Mouse (Mus musculus) intestine, embryonic 16.5 days (tissue): Measurements from ENCODE around the gene Jph4. TPM values are rescaled to one million over a fixed set of nuclear protein-coding genes. Genes with fewer than 3 reads are reported as not detected.

Experiments
- ATAC-seq: fragments of 200-750 bp; cut with Nextera tagmentation; 2 replicates; pipeline ENCODE4 v1.8.0; 2017; ENCODE audit warnings: moderate TSS enrichment, moderate library complexity
- H3K27ac ChIP-seq: fragments of 300-500 bp; sonication (generic); 2 replicates; pipeline ENCODE4 v1.5.1; 2014; ENCODE audit warnings: mild to moderate bottlenecking, low read length
- H3K27me3 ChIP-seq: fragments of 300-500 bp; sonication (generic); replicated peaks from 2 replicates; pipeline ENCODE4 v1.6.1; 2014; ENCODE audit warnings: low read length, control low read depth, mixed read lengths; ENCODE audit not compliant: control insufficient read depth, insufficient read depth
- H3K36me3 ChIP-seq: fragments of 300-500 bp; sonication (generic); 2 replicates; pipeline ENCODE4 v1.6.1; 2014; ENCODE audit warnings: low read length, control low read depth; ENCODE audit not compliant: control insufficient read depth, insufficient read depth
- H3K4me1 ChIP-seq: fragments of 300-500 bp; sonication (generic); 2 replicates; pipeline ENCODE4 v1.6.1; 2014; ENCODE audit warnings: low read length, control low read depth, mixed read lengths; ENCODE audit not compliant: control insufficient read depth, insufficient read depth
- H3K4me2 ChIP-seq: fragments of 300-500 bp; sonication (generic); 2 replicates; pipeline ENCODE4 v1.6.1; 2014; ENCODE audit warnings: low read depth, low read length, control low read depth
- H3K4me3 ChIP-seq: fragments of 300-500 bp; sonication (generic); 2 replicates; pipeline ENCODE4 v1.5.1; 2014; ENCODE audit warnings: mild to moderate bottlenecking, low read length
- H3K9ac ChIP-seq: fragments of 300-500 bp; sonication (generic); 2 replicates; pipeline ENCODE4 v1.6.1; 2014; ENCODE audit warnings: low read depth, low read length
- H3K9me3 ChIP-seq: fragments of 300-500 bp; sonication (generic); 2 replicates; pipeline ENCODE4 v1.6.1; 2016; ENCODE audit warnings: low read length, control low read depth; ENCODE audit not compliant: control insufficient read depth
- WGBS: fragments of 180-500 bp; shearing (Covaris S2); extraction: QIAGEN DNeasy Blood & Tissue Kit; methylation state at CpG from one replicate; pipeline ENCODE4 v1.1.7; 2014; 5-methylcytosine and 5-hydroxymethylcytosine counted together
- polyA plus RNA-seq: library from polyadenylated mRNA; unstranded; fragments of >200 nt; fragmentation: Nextera tagmentation; extraction: Ambion mirVana; gene quantifications from 2 replicates; pipeline ENCODE4 v1.2.1, GENCODE M21; 2015

Jph4 gene
- polyA plus RNA-seq, 1 experiment from 2014 or later: 0.82 TPM

DNA sequence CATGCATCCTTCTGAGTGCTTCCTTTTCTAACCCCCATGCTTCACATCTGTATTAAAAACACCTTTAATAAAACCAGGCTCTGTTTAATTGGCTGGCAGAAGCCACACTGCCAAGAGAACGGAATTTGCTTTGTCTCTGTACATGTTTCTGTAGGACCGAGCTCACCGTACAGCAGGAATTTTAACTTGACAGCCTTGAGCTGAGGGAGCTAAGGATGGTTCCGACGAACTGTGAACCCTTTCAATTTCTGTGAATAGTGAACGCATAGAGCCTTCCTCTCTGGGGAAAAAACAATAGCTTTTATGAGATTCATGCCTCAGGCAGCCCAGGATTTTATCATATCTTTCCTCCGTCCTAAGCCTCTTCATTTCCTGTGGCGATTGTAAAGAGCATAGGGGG lies 5.6 kb upstream of the Jph4 start:
- WGBS: 35% methylated on average over 8 of the region's 8 CpGs
- Histone ChIP-seq H3K27ac (no peak overlapping the region), H3K4me2 (peak overlapping the region; percentile 30), H3K9me3 (no peaks in the 10 kb centered on the region), H3K4me1 (0 out of 2 replicates have a peak, but pooled peaks cover 2% of the 10 kb centered on the region), H3K9ac (0 out of 2 replicates have a peak overlapping the region, but pooled peaks have one; percentile 23), H3K27me3 (no peaks in the 10 kb centered on the region), H3K36me3 (no peaks in the 10 kb centered on the region), H3K4me3 (peak overlapping the region; percentile 13; the same call in 1 of the 2 replicates)
- ATAC-seq: no peak; the same call in 1 of the 2 replicates

DNA sequence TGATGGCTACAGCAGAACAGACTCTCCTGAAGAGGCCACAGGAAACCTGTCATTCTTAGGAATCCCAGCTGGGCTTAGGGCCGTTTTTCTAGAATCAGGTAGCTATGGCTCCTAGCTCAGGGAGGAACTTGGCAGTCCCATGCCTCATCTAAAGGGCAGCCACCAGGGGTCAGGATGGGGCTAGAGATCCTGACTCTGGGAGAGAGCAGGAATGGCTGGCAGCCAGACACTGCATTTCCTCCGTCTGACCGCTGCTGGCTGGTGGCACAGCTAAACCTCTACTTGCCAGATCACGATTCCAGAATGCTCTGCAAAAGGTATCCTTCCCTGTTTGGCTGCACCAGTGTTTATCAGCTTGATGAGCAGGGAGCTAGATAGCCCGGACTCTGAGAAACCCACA lies 5.2 kb upstream of the Jph4 start:
- WGBS: 8% methylated on average over 5 of the region's 5 CpGs
- Histone ChIP-seq H3K4me3 (peak overlapping the region; percentile 13; the same call in 1 of the 2 replicates), H3K4me1 (0 out of 2 replicates have a peak, but pooled peaks cover 2% of the 10 kb centered on the region), H3K9ac (0 out of 2 replicates have a peak overlapping the region, but pooled peaks have one; percentile 23), H3K27ac (no peak overlapping the region), H3K9me3 (no peaks in the 10 kb centered on the region), H3K36me3 (no peaks in the 10 kb centered on the region), H3K4me2 (peak overlapping the region; percentile 30), H3K27me3 (no peaks in the 10 kb centered on the region)
- peak; percentile 85 for ATAC-seq

DNA sequence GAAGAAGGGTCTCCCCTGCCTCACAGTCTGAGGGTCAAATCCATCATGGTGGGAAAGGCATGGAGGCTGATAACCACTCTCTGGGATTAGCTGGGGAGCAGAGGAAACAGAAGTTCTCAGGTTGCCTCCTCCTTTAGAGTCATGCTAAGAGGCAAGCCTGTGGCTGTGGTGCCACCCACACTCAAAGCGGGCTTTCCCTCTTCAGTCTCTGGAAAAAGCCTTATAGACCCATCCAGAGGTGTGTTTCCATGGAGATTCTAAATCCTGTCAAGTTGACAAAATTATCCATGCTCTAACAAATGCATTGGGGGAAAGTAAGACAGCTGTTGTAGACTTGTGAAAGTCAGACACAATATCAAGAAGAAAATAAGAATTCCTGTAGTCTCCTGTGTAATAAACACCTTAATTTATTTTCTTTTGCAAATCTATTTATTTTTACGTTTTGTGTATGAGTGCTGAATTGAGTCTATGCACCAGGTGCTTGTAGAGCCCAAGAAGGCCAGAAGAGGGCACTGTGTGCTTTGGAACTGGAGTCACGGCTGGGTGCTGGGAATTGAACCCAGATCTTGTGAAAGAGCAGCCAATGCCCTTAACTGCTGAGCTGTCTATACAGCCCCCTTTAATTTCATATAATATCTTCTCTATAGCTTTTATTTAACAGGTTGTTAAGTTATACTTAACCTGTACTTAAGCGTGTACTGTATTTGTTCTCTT lies 2.8 kb upstream of the Jph4 start:
- 70% methylated on average over 4 of the region's 4 CpGs for WGBS
- peaks cover 14% of the 10 kb centered on the region for H3K4me1 ChIP-seq
- H3K4me3 ChIP-seq: no peak overlapping the region
- ATAC-seq: no peak
- H3K27ac ChIP-seq: no peak overlapping the region
- no peak overlapping the region for H3K9ac ChIP-seq
- no peaks in the 10 kb centered on the region for H3K36me3 ChIP-seq
- H3K4me2 ChIP-seq: no peak overlapping the region
- peaks cover 14% of the 10 kb centered on the region for H3K27me3 ChIP-seq
- no peaks in the 10 kb centered on the region for H3K9me3 ChIP-seq

DNA sequence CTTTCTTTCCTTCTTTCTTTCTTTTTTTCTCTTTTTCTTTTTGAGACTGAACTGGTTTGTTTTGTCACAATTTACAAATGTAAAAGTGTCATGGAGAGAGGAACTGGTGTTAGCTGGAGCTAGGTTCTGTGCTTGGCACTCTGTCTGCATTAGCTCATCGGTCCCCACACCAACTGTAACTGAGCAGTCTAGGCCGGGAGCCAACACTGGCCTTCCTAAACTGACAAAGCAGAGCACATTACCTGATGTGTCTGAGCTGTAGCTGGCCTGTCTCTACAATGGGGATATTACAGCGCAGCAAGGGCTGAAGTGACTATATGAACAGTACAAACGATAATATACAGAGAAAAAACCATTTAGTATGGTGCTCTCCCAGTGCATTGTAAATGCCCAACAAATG lies 2.1 kb upstream of the Jph4 start:
- Histone ChIP-seq H3K9ac (no peak overlapping the region), H3K4me2 (no peak overlapping the region), H3K9me3 (no peaks in the 10 kb centered on the region), H3K4me3 (no peak overlapping the region), H3K36me3 (no peaks in the 10 kb centered on the region), H3K4me1 (peaks cover 21% of the 10 kb centered on the region), H3K27ac (no peak overlapping the region), H3K27me3 (peaks cover 17% of the 10 kb centered on the region)
- ATAC-seq: no peak
- 81% methylated on average over 4 of the region's 4 CpGs for WGBS

DNA sequence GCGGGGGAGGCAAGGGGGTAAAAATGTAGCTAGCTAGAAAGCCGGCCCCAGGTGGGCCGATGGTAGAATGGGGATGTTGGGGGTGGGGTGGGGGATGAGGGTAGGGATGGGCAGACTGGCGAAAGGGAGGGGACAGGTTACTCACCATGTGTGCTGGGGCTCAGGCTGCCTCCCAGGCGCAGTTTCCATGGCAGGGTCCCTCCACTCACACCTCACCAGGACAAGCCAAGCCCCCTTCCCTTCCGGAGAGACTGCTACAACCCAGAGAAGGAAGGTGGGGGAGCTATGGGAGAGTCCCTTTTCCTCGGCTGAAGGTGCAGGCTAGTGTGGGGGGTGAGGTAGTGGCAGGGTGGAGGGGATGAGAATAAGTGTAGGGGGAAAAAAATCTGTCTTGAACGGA lies 889 bp downstream of the Jph4 start:
- no peak for ATAC-seq
- peak overlapping the region; percentile 71 for H3K4me3 ChIP-seq
- WGBS: 3% methylated on average over 8 of the region's 8 CpGs
- H3K27me3 ChIP-seq: peaks cover 25% of the 10 kb centered on the region
- H3K9me3 ChIP-seq: no peaks in the 10 kb centered on the region
- peaks cover 19% of the 10 kb centered on the region for H3K4me1 ChIP-seq
- H3K27ac ChIP-seq: no peak overlapping the region
- no peaks in the 10 kb centered on the region for H3K36me3 ChIP-seq
- H3K4me2 ChIP-seq: peak overlapping the region; percentile 100
- H3K9ac ChIP-seq: peak overlapping the region; percentile 79; the same call in 1 of the 2 replicates

DNA sequence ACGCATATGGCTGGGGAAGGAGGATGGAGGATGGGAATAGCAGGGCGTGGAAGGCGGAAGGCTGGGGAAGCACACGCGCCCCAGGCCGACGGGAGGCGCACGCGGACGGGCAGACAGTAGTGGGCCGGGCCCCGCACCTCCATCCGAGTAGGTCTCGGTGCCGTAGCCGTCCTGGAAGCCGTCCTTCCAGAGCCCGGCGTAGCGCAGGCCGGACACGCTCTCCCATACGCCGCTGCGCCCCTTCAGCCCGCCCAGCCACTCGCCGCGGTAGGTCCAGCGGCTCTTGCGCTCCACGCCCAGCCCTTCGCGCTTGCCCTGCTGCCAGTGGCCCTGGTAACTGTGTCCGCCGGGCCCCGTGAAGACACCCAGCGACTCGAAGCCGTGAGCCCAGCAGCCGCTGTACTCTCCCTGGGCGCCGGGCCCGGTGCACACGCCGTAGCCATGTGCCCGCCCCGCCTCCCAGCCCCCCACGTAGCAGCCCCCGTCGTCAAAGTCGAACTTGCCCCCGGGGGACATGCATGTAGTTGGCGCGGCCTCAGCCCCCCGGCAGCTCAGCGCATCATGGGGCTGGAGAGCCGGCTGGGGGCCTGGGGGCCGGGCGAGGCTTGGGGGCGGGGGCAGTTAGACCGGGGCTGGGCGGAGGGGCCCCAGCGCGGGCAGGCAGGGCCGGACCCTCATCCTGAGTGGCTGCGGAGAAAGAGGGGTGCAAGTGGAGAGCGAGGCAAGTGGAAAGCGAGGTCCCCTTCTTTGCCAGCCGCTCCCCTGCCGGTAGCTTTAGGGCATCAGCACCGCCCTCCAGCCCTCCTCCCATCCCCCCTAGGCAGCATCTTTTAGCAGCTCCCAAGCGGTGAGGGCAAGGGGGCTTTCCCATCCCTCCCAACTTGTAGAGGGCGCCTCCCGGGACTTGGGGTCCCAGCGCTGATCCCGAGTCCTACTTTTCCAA lies 1.7 kb downstream of the Jph4 start:
- H3K27ac ChIP-seq: peak overlapping the region; percentile 33
- peak; percentile 68 for ATAC-seq
- peak overlapping the region; percentile 79 for H3K9ac ChIP-seq
- H3K4me3 ChIP-seq: peak overlapping the region; percentile 71
- H3K27me3 ChIP-seq: peaks cover 30% of the 10 kb centered on the region
- no peaks in the 10 kb centered on the region for H3K9me3 ChIP-seq
- H3K4me2 ChIP-seq: peak overlapping the region; percentile 100
- peaks cover 19% of the 10 kb centered on the region for H3K4me1 ChIP-seq
- no peaks in the 10 kb centered on the region for H3K36me3 ChIP-seq
- under 1% methylated on average over 74 of the region's 78 CpGs for WGBS

DNA sequence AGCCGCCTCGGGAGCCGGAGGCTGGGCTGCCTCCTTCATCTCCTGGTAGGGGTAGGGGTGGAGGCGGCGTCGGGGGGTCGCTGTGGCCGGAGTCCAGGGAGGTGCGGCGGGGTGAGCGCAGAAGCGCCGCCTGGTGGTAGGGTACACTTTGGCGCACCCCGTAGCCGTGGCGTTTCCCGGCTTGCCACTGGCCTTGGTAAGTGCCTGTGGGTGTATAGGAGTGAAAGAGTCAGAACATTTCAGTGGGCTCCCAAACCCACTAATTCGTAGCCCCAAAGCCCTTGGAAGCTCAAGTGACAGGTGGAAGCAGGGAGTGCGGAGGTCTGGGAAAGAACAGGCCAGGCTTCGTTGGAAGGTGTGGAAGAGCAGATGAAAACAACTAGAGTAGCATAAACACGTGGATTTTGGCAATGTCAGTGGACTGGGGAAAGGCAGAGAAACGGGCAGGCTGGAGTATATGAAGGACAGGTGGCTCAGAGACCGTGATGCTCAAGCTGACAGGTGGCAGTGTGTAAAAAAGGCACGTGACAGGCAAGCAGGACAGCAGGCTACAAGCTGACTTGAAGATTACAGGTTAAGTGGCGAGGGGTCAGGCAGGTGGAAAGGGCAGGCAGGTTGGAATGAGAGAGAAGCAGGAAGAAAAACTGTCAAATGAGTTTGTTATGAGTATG lies 2.6 kb downstream of the Jph4 start:
- Histone ChIP-seq H3K4me1 (peaks cover 25% of the 10 kb centered on the region), H3K4me3 (peak overlapping the region; percentile 71), H3K9me3 (no peaks in the 10 kb centered on the region), H3K4me2 (peak overlapping the region; percentile 100), H3K36me3 (no peaks in the 10 kb centered on the region), H3K27ac (no peak overlapping the region), H3K9ac (peak overlapping the region; percentile 79), H3K27me3 (peaks cover 32% of the 10 kb centered on the region)
- 0 out of 2 replicates have a peak, but pooled peaks have one; percentile 9 for ATAC-seq
- WGBS: 7% methylated on average over 26 of the region's 26 CpGs

DNA sequence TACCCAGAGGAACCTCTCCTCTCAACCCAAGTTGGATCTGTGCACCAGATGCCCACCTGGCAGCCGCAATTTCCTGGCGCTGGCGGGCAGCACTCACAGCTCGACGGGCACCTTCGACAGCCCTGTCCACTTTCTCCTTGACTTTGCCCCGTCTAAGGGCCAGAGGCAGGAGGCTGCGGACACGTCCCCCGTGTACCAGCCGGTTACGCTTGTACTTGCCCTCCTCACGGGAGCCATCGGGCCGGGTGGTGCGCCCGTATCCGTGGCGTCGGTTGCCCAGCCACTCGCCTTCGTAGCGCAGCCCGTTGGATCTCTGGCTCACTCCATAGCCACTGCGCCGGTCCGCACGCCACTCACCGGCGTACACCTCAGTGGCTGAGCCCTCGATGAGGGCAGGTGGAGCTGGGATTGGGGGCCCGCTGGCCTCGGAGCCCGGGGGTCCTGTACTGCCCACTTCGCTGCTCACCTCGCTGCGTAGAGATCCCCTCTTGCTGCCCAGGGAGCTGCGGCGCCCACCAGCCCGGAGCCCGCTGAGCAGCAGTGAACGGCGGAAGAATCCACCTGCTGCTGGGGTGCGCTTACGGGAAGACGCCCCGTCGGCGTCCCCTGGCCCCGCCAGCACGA lies 3.3 kb downstream of the Jph4 start:
- ATAC-seq: no peak
- Histone ChIP-seq H3K4me1 (peaks cover 31% of the 10 kb centered on the region), H3K27me3 (peaks cover 32% of the 10 kb centered on the region), H3K27ac (no peak overlapping the region), H3K9me3 (no peaks in the 10 kb centered on the region), H3K9ac (peak overlapping the region; percentile 79; the same call in 1 of the 2 replicates), H3K4me3 (peak overlapping the region; percentile 71), H3K36me3 (no peaks in the 10 kb centered on the region), H3K4me2 (peak overlapping the region; percentile 100)
- 64% methylated on average over 51 of the region's 51 CpGs for WGBS
